Mouse (Mus musculus): ENCODE data around the gene Phgr1.

The Phgr1 gene

DNA sequence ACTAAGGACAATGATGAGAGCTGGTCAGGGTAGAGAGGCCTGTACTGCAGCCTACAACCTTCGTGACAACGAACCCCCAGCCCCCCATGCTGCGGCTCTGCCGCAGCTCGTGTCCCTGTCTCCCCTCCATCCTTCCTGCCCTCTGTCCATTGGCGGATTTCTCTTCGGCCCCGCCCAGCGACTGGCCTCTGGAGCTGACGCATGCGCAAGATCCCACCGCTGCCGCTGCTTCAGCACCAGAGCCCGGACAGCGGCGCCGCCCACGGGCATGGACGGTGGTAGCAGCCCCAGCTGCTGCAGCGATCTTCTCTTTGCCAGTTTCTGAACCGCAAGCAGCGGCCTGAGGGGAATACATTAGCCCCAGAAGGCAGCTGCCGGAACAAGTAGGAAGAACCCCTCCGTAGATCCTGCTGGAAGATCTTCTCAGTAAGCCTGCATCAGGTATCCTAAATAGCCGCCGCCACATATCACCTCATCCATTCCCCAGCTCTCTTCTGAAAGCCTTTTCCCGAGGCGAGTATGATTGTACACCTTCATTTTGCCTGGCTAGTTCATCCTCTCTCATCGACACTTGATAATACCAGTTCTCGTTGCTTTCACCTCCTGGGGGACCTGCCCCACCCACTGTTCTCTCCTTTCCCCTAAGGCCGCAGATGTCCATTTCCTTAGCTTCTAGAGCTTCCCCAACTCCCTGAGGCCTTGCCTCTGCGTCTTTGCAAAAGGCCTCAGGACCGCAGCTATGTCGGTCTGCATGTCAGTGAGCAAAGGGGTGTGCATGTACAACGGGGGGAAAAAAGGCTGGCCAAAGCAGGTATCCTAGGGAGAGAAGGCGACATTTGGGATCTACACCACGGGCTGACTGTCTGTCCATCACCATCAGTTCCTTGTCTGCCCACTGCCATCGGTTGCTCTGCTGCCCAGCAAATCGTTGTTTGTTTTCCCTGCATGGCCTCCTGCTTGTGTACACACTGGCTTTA lies 7.2 kb downstream of the Phgr1 start, which contains the start of gene Disp2:
Gene Disp2 (plus strand): TSS at position 216 of the 977 bp plus-strand sequence.
- DNase-seq (ENCODE audit: low spot score): no peak

DNA sequence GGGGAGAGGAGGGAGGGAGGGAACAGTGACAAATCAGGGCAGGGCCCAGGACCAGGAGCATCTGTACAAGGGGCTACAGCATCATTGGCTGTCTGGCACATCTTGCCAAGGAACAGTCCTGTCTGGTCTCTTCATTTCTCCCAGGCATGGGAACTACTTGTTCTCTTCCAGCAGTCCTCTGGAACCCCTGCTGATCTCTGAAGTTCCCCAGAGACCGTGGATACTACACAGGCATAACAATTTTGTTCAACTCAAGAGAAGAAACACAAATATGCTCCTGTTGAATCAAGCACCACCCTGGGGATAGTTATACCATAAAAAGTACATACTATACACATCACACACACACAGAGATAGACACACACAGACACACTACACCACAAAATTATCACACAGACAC lies 8.5 kb downstream of the Phgr1 start:
- no peak for DNase-seq (ENCODE audit: low spot score)

DNA sequence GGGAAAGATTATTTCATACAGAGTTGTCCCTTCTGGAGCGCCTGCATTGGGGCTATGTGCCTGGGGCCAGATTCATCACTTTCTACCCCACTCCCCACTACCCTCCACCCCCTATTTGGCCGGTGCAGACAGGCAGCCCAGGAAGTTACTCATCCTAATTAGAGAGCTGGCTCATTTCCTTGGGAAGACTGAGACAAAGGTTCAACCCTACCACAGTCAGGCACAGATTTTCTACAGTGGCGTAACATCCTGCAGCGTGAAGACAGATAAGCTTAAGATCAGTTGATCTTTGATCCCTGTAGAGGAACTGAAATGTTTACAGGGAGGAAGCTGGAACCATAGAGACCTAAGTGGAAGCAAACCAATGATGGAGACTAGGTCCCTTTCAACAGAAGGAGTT lies 9.7 kb downstream of the Phgr1 start:
- DNase-seq (ENCODE audit: low spot score): no peak

DNA sequence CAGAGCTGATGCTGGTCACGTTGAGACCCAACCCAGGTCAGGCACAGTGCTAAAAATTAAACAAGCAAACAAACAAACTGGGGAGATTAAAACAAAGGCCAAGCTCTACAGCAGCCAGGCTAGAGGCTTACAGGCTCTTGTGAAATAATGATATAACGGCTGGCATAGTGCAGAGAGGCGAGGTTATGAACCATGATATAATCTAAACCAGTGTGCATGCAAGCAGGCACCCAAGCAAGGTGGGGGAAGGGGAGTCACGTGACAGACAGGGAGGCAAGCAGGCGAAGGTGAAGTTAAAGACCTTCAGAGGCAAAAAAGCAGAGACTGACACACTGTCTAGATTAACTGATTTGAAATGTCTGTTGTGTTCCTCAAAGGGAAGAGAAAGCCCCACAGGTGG lies 10.5 kb downstream of the Phgr1 start:
- no peak for DNase-seq (ENCODE audit: low spot score)

DNA sequence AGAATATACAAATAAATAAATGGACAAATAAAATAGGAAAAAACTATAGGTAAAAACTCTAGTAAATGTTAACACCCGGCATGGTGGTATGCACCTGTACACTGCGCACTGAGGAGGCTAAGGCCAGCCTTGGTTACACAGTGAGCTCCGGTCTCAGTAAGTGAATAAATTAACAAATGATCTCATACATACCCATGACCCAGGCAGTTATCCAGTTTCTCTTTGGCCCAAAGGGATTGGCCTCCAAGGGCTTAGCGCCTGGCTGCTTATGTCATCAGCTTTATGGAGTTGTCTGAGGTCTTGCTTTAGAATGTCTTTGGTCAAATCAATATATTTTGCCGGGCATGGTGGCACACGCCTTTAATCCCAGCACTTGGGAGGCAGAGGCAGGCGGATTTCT lies 11.1 kb downstream of the Phgr1 start:
- DNase-seq (ENCODE audit: low spot score): no peak

DNA sequence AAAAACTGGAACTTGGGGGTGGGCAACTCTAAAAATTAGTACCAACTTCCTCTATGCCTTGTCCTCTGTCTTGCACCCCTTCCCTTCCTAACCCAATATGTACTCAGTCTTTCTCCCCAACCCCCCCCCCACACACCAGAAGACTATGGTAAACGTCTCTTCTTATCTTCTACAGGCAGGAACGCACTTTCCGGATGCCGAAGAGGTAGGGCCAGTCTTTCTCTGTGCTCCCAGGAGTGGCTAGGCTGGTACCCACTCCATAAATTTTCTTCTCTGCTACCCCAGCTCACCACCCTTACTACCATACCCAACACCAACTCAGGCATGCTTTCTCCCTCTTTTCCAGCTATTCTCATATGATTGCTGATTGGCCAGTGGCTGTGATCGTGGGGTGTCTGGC lies 14.0 kb downstream of the Phgr1 start:
- DNase-seq (ENCODE audit: low spot score): no peak

DNA sequence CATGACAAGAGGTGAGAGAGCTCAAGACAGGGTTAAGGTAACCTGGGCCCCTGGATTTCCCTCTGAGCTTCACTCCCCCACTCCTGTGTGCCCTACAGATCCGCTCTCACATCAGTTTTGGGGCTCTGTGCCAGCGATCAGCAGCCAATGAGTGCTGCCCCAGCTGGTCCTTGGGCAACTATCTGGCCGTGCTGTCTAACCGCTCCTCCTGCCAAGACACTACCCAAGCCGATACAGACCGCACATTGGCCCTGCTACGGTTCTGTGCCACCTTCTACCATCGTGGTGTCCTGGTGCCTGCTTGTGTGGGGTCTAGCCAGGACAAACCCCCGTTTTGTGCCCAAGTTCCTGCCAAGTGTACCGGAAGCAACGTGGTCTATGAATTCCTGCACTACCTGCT lies 16.9 kb downstream of the Phgr1 start:
- DNase-seq (ENCODE audit: low spot score): no peak

DNA sequence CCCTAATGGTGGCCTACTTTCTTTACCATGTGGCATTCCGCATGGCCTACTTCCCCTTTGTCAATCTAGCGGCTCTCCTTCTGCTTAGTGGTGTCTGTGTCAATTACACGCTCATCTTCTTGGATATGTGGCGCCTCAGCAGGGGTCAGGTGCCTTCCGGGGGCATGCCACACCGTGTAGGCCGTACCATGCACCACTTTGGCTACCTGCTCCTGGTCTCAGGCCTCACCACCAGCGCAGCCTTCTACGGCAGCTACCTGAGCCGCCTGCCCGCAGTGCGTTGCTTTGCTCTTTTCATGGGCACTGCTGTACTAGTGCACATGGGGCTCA lies 17.6 kb downstream of the Phgr1 start:
- DNase-seq (ENCODE audit: low spot score): no peak

DNA sequence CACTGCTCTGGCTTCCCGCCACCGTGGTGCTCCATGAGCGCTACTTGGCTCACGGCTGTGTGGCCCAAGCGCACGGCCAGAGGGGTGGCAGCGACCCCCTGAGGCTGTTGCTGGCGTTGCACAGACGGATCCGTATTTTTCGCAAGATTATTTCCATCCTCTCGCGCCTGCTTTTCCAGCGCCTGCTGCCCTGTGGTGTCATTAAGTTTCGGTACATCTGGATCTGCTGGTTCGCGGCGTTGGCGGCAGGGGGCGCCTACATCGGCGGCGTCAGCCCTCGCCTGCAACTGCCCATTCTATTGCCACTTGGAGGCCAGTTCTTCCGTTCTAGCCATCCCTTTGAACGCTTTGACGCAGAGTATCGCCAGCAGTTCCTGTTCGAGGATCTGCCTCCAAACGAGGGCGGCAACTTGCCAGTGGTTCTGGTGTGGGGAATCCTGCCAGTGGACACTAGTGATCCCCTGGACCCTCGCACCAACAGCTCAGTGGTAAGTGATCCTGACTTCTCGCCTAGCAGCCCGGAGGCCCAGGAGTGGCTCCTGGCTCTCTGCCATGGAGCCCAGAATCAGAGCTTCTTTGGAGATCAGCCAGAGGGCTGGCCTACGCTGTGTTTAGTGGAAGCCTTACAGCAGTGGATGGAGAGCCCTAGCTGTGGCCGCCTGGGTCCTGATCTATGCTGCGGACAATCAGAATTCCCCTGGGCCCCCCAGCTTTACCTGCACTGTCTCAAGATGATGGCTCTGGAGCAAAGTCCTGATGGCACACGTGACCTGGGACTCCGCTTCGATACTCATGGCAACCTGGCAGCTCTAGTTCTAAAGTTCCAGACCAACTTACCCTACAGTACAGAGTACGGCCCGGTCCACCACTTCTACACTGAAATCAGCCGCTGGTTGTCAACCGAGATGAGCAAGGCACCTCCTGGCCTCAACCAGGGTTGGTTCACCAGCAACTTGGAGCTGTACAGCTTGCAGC lies 18.3 kb downstream of the Phgr1 start:
- no peak for DNase-seq (ENCODE audit: low spot score)

DNA sequence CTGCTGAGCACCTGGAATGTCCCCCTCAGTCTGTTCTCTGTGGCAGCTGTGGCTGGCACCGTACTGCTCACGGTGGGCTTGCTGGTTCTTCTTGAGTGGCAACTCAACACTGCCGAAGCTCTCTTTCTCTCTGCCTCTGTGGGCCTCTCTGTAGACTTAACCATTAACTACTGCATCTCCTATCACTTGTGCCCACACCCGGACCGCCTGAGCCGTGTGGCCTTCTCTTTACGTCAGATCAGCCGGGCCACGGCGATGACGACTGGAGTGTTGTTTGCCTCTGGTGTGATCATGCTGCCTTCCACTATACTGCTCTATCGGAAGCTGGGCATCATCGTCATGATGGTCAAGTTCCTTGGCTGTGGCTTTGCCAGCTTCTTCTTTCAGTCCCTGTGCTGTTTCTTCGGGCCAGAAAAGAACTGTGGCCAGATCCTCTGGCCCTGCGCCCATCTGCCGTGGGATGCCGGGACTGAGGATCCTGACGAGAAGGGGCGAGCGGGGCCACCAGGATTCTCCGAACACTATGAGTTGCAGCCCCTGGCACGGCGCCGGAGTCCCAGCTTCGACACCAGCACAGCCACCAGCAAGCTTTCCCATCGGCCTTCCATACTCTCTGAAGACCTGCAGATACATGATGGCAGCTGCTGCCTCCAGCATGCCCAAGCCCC lies 19.2 kb downstream of the Phgr1 start:
- DNase-seq (ENCODE audit: low spot score): no peak

DNA sequence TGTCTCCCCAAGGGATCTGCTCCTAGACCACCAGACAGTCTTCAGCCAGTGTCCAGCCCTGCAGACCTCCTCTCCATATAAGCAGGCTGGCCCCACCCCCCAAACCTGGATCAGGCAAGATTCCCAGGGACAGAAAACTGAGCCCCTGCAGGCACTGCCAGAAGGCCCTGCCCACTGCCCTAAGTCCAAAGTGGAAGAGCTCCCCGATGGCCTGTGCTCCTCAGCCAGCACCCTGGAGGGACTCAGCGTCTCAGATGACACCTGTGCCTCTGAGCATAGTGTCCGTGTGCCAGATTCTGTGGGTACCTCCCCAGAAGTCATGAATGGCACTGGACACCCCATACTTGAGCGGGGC lies 19.7 kb downstream of the Phgr1 start:
- DNase-seq (ENCODE audit: low spot score): no peak

DNA sequence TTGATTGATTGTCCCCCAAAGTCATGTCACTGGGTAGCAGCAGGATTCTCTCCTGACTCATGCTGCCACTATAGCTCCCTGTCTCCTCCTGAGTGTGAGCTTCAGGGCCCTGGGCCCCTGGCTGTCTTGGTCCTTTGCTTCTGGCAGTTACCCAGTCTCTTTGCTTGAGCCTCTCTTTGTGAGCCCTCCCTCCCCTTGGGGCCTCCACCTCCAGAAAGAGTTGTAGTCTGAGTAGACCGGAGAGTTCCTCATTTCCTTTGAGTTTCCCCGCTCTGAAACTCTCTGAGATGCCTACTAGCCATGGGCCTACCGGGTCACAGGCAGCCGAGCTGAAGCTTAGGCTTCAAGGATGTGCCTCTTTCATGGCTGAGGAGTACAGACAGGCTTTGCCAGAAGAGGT lies 21.1 kb downstream of the Phgr1 start:
- DNase-seq (ENCODE audit: low spot score): no peak

DNA sequence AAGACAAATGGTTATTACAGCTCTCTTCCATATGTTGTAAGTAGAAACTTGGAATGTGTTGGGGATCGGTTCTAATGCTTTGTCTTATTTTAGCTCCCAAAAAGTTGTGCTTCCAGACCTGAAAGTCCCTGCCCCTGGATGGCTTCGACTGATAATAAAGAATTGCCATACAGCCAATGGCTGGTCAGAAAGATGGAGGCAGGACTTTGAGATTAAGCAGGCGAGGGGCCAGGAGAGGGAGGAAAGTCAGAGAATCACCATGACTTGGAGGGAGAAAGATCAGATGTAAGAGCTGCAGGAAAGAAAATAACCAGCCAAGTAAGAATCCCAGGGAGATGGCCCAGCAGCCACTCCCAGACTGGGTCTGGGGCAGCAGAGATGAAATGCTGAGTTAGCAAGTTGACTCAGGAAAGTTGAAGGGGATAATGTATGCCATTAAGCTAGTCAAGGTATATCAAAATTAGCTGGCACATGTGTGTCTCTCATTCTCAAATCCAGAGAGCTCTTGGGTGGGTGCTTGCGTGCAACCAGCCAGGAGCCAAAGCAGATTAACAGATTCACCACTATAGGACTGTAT lies 30.1 kb downstream of the Phgr1 start:
- DNase-seq (ENCODE audit: low spot score): no peak

DNA sequence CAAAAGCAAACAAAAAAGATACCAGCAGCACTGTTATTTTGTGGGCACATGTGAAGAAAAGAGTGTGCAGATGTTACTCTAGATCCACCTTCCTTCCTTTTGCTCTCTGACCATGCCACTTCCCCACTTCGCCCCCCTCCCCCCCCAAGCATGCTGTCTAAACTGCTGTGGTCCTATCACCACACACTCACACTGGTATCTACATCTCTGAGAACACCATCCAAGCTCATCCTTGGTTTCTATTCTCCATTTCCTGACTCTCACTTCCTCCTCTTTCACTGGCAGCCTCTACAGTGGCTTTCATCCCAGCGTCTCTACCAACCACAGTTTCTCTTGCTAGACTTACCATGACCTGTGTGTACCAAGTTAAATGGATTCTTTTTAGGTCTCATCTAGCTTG lies 31.9 kb downstream of the Phgr1 start:
- DNase-seq (ENCODE audit: low spot score): no peak

DNA sequence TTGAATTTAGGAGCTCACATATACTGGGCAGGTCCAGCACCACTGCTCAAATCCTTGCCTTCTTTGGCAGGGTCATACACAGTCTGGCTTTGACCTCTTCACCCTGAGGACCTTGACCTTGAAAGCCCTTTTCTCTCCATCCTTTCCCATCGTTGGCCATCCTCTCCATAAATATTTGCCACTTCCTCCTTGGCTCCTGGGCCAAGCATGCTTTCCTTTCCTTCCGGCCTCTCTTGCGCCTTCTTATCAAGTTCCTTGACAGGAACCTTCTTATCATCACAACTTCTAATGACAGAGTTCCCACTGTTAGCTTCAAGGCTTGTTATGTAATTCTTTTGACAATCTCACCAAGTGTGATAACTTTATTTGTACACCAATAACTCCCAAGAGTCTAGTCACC lies 32.6 kb downstream of the Phgr1 start:
- no peak for DNase-seq (ENCODE audit: low spot score)

DNA sequence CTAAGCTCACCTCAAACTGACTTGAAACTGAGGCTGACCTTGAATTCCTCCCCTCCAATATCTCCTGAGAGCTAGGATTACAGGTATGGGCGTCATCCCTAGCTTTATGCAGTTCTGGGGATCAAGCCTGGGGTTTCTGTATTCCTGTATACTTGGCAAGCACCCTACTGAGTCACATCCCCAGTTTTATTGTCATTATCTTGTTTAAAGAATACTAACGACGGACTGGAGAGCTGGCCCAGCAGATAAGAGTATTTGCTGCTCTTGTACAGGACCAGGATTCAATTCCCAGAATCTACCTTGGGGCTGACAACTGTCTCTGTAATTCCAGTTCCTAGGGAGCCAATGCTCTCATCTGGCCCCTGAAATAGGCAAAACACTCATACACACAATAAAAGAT lies 33.2 kb downstream of the Phgr1 start:
- no peak for DNase-seq (ENCODE audit: low spot score)

DNA sequence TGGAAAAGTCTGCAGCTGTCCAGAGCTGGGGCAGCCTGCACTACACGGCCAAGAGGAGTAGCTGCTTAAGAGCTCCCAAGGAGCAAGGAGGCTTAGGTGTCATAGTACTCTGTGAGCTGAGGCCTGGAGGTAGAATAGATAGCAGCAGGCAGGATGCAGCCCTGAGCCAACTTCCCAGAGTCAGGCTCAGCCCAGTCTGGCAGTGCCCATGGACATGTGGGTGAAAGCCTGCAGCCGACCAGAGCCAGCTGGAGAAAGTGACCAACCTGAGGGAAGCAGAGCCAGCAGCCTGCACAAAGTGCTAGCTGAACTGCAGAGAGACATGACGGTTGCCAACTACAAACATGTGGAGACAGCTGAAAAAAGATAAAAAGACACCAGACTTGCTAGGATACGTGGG lies 34.3 kb downstream of the Phgr1 start:
- DNase-seq (ENCODE audit: low spot score): no peak

DNA sequence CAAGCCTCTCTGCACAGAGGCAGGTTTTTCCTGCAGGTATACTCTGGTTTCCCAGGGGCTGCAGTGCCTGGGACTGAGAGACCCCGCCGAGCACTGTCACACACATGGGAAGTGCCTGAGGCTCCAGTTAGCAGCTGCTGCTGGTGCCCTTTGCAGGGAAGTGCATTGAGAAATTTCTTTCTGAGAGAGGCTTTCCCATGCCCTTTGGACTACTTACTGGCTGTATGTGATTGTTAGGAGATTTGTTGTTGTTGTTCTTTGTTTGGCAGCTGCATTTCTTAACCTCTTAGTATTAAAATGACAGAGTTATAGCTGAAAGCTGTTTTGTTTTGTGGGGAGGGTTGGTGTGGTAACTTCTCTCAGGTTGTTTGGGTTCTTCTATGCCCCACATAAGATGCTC lies 38.3 kb downstream of the Phgr1 start:
- DNase-seq (ENCODE audit: low spot score): no peak

DNA sequence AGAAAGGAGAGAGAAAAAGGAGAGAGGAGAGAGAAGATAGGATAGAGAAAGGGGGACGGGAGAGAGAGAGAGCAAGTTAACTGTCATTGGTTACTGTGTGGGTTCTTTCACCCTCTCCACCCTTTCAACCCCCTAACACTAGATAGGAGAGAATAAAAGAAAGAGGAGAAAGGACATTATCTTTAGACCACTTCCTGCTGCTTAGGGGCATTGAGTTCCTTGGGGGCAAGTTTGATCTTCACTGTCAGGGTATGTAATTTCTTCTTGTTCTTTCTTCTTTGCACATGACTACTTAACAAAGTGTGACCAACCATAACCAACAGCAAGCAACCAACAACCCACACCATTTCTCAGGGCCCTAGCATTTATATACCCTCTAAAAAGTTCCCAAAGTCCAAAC lies 40.2 kb downstream of the Phgr1 start:
- no peak for DNase-seq (ENCODE audit: low spot score)

DNA sequence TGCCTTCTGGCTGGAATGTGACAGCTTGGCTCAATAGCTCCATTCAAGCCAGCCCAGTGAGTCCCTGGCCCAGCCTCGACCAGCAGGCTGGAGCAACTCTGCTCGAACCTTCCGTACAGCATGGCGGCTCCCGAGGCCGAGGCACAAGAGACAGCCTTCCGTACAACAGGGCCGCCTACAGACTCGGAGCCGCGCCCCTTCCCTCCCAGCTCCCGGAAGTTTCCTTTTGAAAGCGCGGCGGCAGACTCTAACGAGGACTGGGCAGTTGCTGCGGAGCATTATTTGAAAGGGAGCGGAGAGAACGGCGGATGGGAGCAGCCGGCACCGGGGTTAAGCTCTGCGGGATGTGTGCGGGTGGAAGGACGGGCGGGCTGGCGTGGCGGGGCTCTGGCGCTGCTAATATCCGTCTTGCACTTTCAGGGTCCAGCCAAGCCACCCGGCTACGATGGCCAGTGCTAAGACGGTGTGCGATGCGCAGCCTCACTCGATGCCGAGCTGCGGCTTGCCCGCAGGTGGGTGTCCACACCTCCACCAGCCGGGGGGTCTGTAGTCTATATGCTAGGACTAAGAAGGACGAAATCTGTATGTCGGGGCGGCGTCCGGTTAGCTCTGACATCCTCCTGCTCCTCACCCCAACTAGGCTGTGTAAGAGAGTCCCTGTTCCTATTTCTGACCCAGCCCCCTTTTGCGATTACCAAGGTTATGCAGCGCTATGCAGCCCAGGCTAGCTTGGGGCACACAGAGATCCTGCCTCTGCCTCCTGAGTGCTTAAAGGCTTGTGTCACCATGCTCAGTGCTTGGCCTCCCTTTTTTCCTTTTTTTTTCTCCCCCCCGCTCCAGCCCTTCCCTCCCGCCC lies 41.6 kb downstream of the Phgr1 start, which contains the start of gene Knstrn:
Gene Knstrn (plus strand): TSS at position 23 of the 856 bp plus-strand sequence.
- DNase-seq (ENCODE audit: low spot score): peak; percentile 56

DNA sequence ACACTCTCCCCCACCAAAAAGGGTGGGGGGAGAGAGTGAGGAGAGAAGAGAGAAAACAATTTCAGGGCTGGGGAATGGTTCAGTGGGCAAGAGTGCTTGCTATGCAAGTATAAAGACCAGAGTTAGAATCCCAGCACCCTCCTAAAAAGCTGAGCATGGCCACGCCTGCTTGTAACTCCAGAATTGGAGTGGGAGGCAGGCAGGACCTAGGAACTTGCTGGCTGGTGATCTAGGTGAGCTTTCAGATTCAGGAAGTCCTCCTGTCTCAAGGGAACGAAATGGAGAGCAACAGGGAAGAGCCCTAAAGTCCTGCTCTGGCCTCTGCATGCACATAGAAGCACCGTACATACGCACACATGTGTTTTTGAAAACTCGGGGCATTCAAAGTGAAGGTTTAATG lies 50.2 kb downstream of the Phgr1 start:
- DNase-seq (ENCODE audit: low spot score): no peak
